Mouse (Mus musculus) small intestine, adult 2 months (tissue): ENCODE data around the gene Fsd1. TPM values are rescaled to one million over a fixed set of nuclear protein-coding genes. Genes with fewer than 3 reads are reported as not detected.

ENCODE experiments used
- H3K27ac ChIP-seq: fragments of 200-500 bp; 2 replicates; pipeline ENCODE4 v1.5.1; 2012; ENCODE audit warnings: low read depth, low read length, control low read depth, inconsistent platforms; ENCODE audit not compliant: insufficient read depth
- H3K27me3 ChIP-seq: fragments of 200-500 bp; 2 replicates; pipeline ENCODE4 v1.6.1; 2012; ENCODE audit warnings: mild to moderate bottlenecking, moderate library complexity, low read length, inconsistent platforms; ENCODE audit not compliant: control insufficient read depth, insufficient read depth
- H3K36me3 ChIP-seq: fragments of 200-500 bp; 2 replicates; pipeline ENCODE4 v1.6.1; 2012; ENCODE audit warnings: mild to moderate bottlenecking, low read length, control low read depth, inconsistent platforms; ENCODE audit not compliant: control insufficient read depth, insufficient read depth
- H3K4me1 ChIP-seq: fragments of 200-500 bp; 2 replicates; pipeline ENCODE4 v1.6.1; 2012; ENCODE audit warnings: low read length, inconsistent platforms, mixed read lengths; ENCODE audit not compliant: control insufficient read depth, insufficient read depth, insufficient read length
- H3K4me3 ChIP-seq: fragments of 200-500 bp; 2 replicates; pipeline ENCODE4 v1.5.1; 2012; ENCODE audit warnings: low read depth, mild to moderate bottlenecking, control low read depth, inconsistent platforms, low read length, moderate library complexity
- CTCF ChIP-seq: fragments of 200-500 bp; IDR thresholded peaks from 2 replicates; pipeline ENCODE4 v1.5.1; 2012; ENCODE audit warnings: low read depth, mild to moderate bottlenecking, control low read depth, inconsistent platforms, low read length, moderate library complexity, mixed read lengths; ENCODE audit not compliant: insufficient replicate concordance, insufficient read length; ENCODE audit errors: extremely low read depth
- POLR2A ChIP-seq: fragments of 200-500 bp; IDR thresholded peaks from 2 replicates; pipeline ENCODE4 v1.6.1; 2012; ENCODE audit warnings: low read depth, mild to moderate bottlenecking, control low read depth, inconsistent platforms, low read length, moderate library complexity
- WGBS: fragments of 180-500 bp; shearing (Covaris S2); methylation state at CpG from one replicate; pipeline ENCODE4 v1.1.7; 2018; 5-methylcytosine and 5-hydroxymethylcytosine counted together
- polyA plus RNA-seq: library from polyadenylated mRNA; depleted of rRNA; stranded (reverse); fragments of >200 nt; gene quantifications from 2 replicates; pipeline ENCODE4 v1.2.3, GENCODE M21; 2012

Gene Fsd1
- polyA plus RNA-seq, 1 experiment, result 3.2 TPM

GRCm38 (mm10) chr17:55976255-55976862, 9.9 kb upstream of the Fsd1 start:
- Histone ChIP-seq H3K27me3 (peaks cover 4% of the 10 kb centered on the region), H3K4me3 (no peak overlapping the region), H3K27ac (peak overlapping the region; percentile 75), H3K4me1 (peaks cover 12% of the 10 kb centered on the region), H3K36me3 (no peaks in the 10 kb centered on the region)
- 13% methylated on average over 13 of the region's 13 CpGs for WGBS
- TF ChIP-seq CTCF, result peak; percentile 87
- no peak for TF ChIP-seq POLR2A

DNA sequence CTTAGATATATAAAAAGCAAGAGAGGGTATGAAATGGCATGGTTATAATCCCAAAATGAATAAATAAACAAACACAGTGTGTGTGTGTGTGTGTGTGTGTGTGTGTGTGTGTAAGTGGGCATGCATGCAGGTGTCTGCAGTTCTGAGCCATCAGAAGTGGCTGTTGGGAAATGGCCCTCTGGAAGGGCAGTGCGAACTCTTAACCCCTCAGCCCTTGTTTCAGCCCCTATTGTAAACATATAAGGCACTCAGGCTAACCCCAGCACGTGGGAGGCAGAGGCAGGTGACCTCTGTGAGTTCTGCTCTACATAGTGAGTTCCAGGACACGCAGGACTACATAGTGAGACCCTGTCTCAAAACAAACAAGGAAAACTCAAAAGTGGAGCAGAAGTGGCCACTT, 9.0 kb upstream of the Fsd1 start:
- Histone ChIP-seq H3K4me1 (peaks cover 12% of the 10 kb centered on the region), H3K27me3 (no peaks in the 10 kb centered on the region), H3K36me3 (no peaks in the 10 kb centered on the region), H3K4me3 (no peak overlapping the region), H3K27ac (peak overlapping the region; percentile 75; the same call in 1 of the 2 replicates)
- TF ChIP-seq CTCF, result no peak
- WGBS, result 66% methylated on average over 3 of the region's 3 CpGs

DNA sequence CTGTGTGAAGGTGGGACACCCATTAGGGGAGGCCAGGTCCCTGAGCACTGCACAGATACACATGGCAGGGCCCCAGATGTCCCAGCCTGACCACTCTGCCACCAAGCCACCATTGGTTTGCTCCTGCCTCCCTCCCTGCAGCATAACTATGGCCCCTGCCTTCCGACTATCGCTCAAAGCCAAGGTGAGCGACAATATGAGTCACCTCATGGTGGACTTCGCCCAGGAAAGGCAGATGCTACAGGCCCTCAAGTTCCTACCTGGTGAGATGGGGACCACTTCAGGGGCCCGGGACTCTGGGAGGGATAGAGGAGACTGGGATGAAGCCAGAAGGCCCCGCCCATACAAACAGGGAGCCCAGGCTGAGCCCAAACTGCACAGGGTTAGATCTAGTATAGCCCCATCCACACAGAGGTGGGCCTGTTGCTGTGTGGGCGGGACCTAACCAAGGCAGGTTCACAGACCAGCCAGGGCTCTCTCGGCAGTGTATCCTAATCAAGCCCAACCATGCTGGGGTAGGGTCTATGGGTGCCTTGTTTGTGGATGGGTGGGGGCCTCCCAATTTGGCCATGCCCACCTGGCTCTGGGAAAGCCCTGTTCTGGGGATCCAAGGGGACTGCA, 4.1 kb downstream of the Fsd1 start:
- Histone ChIP-seq H3K4me3 (no peak overlapping the region), H3K27ac (no peak overlapping the region), H3K27me3 (peaks cover 3% of the 10 kb centered on the region; the same call in 1 of the 2 replicates), H3K4me1 (peaks cover 17% of the 10 kb centered on the region), H3K36me3 (peaks cover 4% of the 10 kb centered on the region)
- no peak for TF ChIP-seq POLR2A
- 48% methylated on average over 8 of the region's 8 CpGs for WGBS

GRCm38 (mm10) chr17:55996007-55996406, 9.7 kb downstream of the Fsd1 start:
- Histone ChIP-seq H3K4me1 (peaks cover 20% of the 10 kb centered on the region), H3K27ac (peak overlapping the region; percentile 70), H3K4me3 (no peak overlapping the region), H3K36me3 (peaks cover 33% of the 10 kb centered on the region), H3K27me3 (no peaks in the 10 kb centered on the region)
- TF ChIP-seq POLR2A (no peak), CTCF (no peak)
- 19% methylated on average over 15 of the region's 15 CpGs for WGBS

GRCm38 (mm10) chr17:55999794-56000499, 13.6 kb downstream of the Fsd1 start:
- 66% methylated on average over 30 of the region's 30 CpGs for WGBS

DNA sequence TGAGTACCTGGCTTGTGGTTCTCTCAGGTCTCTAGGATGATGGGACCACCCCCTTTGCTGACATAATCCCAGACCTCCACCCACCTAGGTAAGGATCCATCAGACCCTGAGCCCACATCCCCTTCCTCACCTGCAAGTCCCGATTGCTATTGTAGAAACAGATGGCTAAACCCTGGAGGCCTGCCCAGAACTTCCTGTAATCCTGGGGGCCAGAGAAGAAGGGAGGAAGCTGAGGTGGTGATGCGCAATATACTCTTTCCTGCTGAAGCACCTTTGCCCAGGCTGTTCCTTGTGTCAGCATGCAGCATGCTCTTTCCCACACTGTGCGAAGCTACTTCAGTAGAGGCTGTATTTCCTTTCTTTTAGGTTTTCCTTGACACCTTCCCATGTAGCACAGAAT, 16.7 kb downstream of the Fsd1 start:
- H3K27ac ChIP-seq, result no peak overlapping the region
- H3K4me3 ChIP-seq, result no peak overlapping the region
- H3K27me3 ChIP-seq, result no peaks in the 10 kb centered on the region
- WGBS, result 82% methylated on average over 3 of the region's 3 CpGs
- peaks cover 6% of the 10 kb centered on the region; the same call in 1 of the 2 replicates for H3K4me1 ChIP-seq
- TF ChIP-seq POLR2A, result no peak
- no peak for TF ChIP-seq CTCF
- H3K36me3 ChIP-seq, result peaks cover 35% of the 10 kb centered on the region

More at GRCm38 (mm10) chr17:55999794-56000499, 13.6 kb downstream of the Fsd1 start:
- Histone ChIP-seq H3K4me3 (no peak overlapping the region), H3K27ac (no peak overlapping the region), H3K36me3 (peaks cover 47% of the 10 kb centered on the region), H3K27me3 (no peaks in the 10 kb centered on the region), H3K4me1 (peaks cover 23% of the 10 kb centered on the region)
- TF ChIP-seq POLR2A (no peak), CTCF (no peak)

- 17% methylated on average over 13 of the region's 13 CpGs for WGBS
- peak within 1 kb of the TSS; percentile 80 for H3K4me3 ChIP-seq
- no peak for TF ChIP-seq CTCF
- TF ChIP-seq POLR2A, result peak; percentile 59
- H3K27me3 ChIP-seq, result no peaks in the 10 kb centered on the region
- peaks cover 19% of the 10 kb centered on the region for H3K36me3 ChIP-seq
- peak within 1 kb of the TSS; percentile 98 for H3K27ac ChIP-seq
- H3K4me1 ChIP-seq, result peaks cover 14% of the 10 kb centered on the region
Observed at GRCm38 (mm10) chr17:56005415-56006061, 19.2 kb downstream of the Fsd1 start, which contains the start of the genes Stap2 and Mpnd. Stap2 (minus strand) TSS chr17:56005584. Mpnd (plus strand) TSS chr17:56005711.
